Mouse (Mus musculus) lung, embryonic 14.5 days (tissue): ENCODE measurements around the gene Dcaf6. TPM values are rescaled to one million over a fixed set of nuclear protein-coding genes. Genes with fewer than 3 reads are reported as not detected.

Experiments
- ATAC-seq: fragments of 200-750 bp; cut with Nextera tagmentation; 2 replicates; pipeline ENCODE4 v1.8.0; 2017; ENCODE audit warnings: mild to moderate bottlenecking, moderate TSS enrichment, moderate library complexity; ENCODE audit not compliant: insufficient read depth
- DNase-seq: peaks from one replicate; pipeline ENCODE4 v3.0.0-alpha.2; 2015
- H3K27ac ChIP-seq: fragments of 300-500 bp; sonication (generic); 2 replicates; pipeline ENCODE4 v1.5.1; 2014; ENCODE audit warnings: low read depth, mild to moderate bottlenecking, moderate library complexity
- H3K27me3 ChIP-seq: fragments of 300-500 bp; sonication (generic); 2 replicates; pipeline ENCODE4 v1.6.1; 2014; ENCODE audit warnings: low read length, control low read depth; ENCODE audit not compliant: insufficient read depth
- H3K36me3 ChIP-seq: fragments of 300-500 bp; sonication (generic); 2 replicates; pipeline ENCODE4 v1.6.1; 2014; ENCODE audit warnings: control low read depth; ENCODE audit not compliant: insufficient read depth
- H3K4me1 ChIP-seq: fragments of 300-500 bp; sonication (generic); 2 replicates; pipeline ENCODE4 v1.6.1; 2014; ENCODE audit warnings: antibody characterized with exemption, control low read depth; ENCODE audit not compliant: insufficient read depth
- H3K4me2 ChIP-seq: fragments of 300-500 bp; sonication (generic); 2 replicates; pipeline ENCODE4 v1.6.1; 2014; ENCODE audit warnings: mild to moderate bottlenecking
- H3K4me3 ChIP-seq: fragments of 300-500 bp; sonication (generic); 2 replicates; pipeline ENCODE4 v1.5.1; 2014; ENCODE audit warnings: low read depth, low read length
- H3K9ac ChIP-seq: fragments of 300-500 bp; sonication (generic); 2 replicates; pipeline ENCODE4 v1.6.1; 2014
- H3K9me3 ChIP-seq: fragments of 300-500 bp; sonication (generic); 2 replicates; pipeline ENCODE4 v1.6.1; 2016; ENCODE audit warnings: low read depth, low read length, control low read depth
- CTCF ChIP-seq: IDR thresholded peaks from 2 replicates; pipeline ENCODE4 v1.5.1; 2016; ENCODE audit warnings: antibody characterized with exemption, low read depth
- WGBS: fragments of 180-500 bp; shearing (Covaris S2); extraction: QIAGEN DNeasy Blood & Tissue Kit; methylation state at CpG from one replicate; pipeline ENCODE4 v1.1.7; 2014; 5-methylcytosine and 5-hydroxymethylcytosine counted together
- polyA plus RNA-seq: library from polyadenylated mRNA; unstranded; fragments of >200 nt; fragmentation: Nextera tagmentation; extraction: Ambion mirVana; gene quantifications from 2 replicates; pipeline ENCODE4 v1.2.1, GENCODE M21; 2014

Dcaf6 gene
- polyA plus RNA-seq, 1 experiment from 2014 or later = 12.7 TPM

DNA sequence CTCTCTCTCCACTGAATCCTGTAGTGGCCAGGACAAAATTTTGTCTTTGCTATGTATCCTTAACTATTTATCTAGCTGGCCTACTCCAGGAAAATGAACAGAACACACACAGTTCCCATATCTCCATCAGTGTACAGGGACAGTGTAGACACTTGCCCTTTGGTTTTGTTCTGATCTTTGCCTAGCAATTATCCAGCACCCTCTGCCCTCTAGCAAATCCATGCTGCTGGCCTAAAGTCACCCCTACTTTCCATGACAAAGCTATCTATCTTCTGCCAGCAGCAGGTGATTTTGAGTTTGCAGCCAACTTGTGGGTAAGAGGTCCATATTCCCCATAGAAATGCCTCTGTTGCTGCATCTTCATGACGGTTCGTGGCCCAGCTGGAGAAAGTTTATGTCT is 132.9 kb downstream of the Dcaf6 start:
- Histone ChIP-seq H3K9ac (no peak overlapping the region), H3K36me3 (0 out of 2 replicates have a peak, but pooled peaks cover 7% of the 10 kb centered on the region), H3K9me3 (no peaks in the 10 kb centered on the region), H3K27ac (no peak overlapping the region), H3K4me3 (no peak overlapping the region), H3K4me2 (no peak overlapping the region), H3K27me3 (no peaks in the 10 kb centered on the region), H3K4me1 (no peaks in the 10 kb centered on the region)
- DNase-seq (no peak), ATAC-seq (no peak)
- 51% methylated on average over 2 of the region's 2 CpGs for WGBS
- TF ChIP-seq CTCF = no peak

DNA sequence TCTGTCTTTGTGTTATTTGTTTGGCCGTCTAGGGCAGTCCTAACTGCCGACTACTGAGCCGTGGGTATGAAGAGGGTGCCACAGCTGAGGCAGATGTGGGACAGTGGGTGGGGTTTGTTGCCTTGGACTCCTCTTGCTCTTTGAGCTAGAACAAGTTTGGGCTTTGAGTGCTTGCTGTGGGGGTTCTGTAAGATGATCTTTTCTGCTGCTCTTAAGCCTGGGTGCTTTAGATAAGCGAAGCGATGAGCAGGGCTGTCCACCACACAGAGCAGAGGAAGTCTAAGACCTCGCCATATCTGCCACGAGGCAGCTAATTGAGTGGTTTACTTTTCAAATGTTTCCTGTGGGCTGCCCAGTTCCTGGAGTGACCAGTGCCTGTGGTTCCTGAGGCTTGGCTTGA is 137.3 kb downstream of the Dcaf6 start:
- TF ChIP-seq CTCF = no peak
- Histone ChIP-seq H3K9ac (no peak overlapping the region), H3K4me2 (no peak overlapping the region), H3K4me1 (no peaks in the 10 kb centered on the region), H3K4me3 (no peak overlapping the region), H3K9me3 (no peaks in the 10 kb centered on the region), H3K27me3 (no peaks in the 10 kb centered on the region), H3K36me3 (peaks cover 12% of the 10 kb centered on the region), H3K27ac (0 out of 2 replicates have a peak overlapping the region, but pooled peaks have one; percentile 8)
- 60% methylated on average over 7 of the region's 7 CpGs for WGBS
- DNase-seq = no peak
- no peak for ATAC-seq

DNA sequence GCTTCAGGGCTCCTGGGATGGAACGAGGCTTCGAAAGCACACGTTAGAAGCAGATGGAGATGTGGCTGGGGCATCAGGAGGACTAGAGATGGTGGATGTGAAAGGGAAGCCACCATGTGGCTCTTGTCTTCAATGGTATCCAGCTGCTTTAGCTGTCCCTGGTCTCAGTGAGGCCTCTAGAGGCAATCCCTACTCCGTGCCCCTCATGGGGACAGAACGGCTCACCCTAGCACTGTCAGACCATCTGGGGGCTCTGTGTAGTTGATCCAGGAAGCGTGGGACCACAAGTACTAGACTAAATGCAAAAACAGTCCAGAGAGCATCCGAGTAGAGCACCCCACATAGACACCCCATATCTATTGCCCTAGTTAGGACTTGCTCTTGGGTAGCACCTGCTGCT is 138.4 kb downstream of the Dcaf6 start:
- no peak overlapping the region for H3K9ac ChIP-seq
- no peak for DNase-seq
- ATAC-seq = peak; percentile 45; the same call in 1 of the 2 replicates
- H3K9me3 ChIP-seq = no peaks in the 10 kb centered on the region
- peak overlapping the region; percentile 64 for H3K27ac ChIP-seq
- no peak overlapping the region for H3K4me3 ChIP-seq
- peaks cover 17% of the 10 kb centered on the region for H3K36me3 ChIP-seq
- H3K4me1 ChIP-seq = no peaks in the 10 kb centered on the region
- 81% methylated on average over 7 of the region's 7 CpGs for WGBS
- no peak overlapping the region for H3K4me2 ChIP-seq
- TF ChIP-seq CTCF = no peak
- no peaks in the 10 kb centered on the region for H3K27me3 ChIP-seq

DNA sequence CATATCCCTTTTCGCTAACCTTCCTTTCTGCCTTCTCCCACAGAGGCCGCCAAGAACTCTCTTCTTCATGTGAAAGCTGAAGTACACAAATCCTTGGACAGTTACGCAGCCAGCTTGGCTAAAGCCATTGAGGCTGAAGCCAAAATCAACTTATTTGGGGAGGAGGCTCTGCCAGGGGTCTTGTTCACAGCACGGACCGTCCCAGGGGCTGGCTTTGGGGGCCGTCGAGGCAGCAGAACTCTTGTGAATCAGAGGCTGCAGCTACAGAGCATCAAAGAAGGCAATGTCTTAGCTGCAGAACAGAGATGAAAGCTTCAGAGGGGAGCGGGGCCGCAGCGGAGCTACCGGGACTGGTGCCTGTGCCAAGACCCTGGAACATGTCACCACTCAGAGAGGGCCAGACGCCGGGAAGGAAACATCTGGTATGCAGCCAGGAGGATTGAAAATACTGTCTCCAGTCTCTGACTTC is 138.8 kb downstream of the Dcaf6 start:
- Histone ChIP-seq H3K27ac (peak overlapping the region; percentile 64), H3K27me3 (no peaks in the 10 kb centered on the region), H3K4me2 (no peak overlapping the region), H3K9me3 (no peaks in the 10 kb centered on the region), H3K9ac (no peak overlapping the region), H3K4me3 (no peak overlapping the region), H3K4me1 (no peaks in the 10 kb centered on the region), H3K36me3 (peaks cover 17% of the 10 kb centered on the region)
- ATAC-seq (peak; percentile 67), DNase-seq (peak; percentile 58)
- no peak for TF ChIP-seq CTCF
- 66% methylated on average over 13 of the region's 13 CpGs for WGBS

DNA sequence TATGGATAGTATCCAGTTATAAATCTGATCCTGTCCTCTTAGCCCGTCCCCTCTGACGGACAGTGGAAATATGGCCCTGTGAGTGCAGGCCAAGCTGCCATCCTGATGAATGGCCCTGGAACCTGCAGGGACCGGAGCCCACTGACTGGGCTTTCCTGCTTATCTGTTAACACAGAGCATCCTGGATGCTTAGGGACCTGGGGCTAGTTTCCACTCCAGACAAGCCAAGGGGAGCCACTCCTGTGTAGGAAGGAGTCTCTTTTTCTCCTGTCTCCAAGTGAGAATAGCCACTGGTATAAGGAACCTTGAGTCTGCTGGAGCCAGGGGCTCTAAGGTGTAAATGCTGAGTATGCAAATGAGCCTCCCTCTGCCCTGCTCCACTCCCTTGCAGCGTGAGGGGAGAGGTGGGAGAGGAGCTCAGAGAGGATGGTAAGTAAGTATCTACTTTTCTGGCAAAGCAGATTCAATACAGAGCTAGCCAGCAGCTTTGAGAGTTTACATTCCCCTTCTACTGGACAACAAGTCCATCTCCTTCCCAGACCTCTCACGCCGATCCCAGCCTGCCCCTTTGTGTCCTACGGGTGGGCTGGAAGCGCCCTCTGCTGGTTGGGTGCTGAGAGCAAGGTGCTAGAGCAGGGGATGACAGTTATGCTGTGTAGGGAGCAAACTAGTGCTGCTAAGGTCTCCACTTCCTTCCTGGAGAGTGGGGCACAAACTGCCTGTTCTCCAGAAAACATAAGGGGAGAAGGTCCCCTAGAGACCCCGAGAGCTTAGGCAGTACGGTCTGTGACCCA is 139.9 kb downstream of the Dcaf6 start:
- Histone ChIP-seq H3K27me3 (no peaks in the 10 kb centered on the region), H3K9me3 (no peaks in the 10 kb centered on the region), H3K4me1 (no peaks in the 10 kb centered on the region), H3K27ac (peak overlapping the region; percentile 64; the same call in 1 of the 2 replicates), H3K4me2 (no peak overlapping the region), H3K36me3 (peaks cover 17% of the 10 kb centered on the region), H3K4me3 (no peak overlapping the region), H3K9ac (no peak overlapping the region)
- 41% methylated on average over 10 of the region's 10 CpGs for WGBS
- peak; percentile 93 for TF ChIP-seq CTCF
- DNase-seq (peak; percentile 88), ATAC-seq (peak; percentile 62)

DNA sequence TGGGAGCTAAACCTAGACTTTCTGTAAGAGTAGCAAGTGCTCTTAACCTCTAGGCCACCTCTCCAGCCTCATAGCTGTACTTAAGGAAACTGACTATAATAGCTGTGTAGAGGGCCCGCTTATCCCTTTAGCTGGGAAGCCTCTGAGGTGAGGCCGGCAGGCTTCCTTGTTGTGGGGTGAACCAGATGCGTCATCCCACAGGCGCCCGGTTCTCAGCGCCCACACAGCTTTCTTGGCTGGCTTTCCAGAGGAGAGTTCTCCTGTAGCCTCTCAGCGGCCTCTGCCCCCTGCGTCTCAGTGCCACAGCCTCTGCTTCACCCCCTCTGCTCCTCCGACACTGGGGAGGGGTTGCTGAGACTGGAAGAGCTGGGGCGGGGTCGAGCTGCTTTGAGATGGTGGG is 143.9 kb downstream of the Dcaf6 start:
- no peak overlapping the region for H3K9ac ChIP-seq
- 40% methylated on average over 11 of the region's 11 CpGs for WGBS
- H3K36me3 ChIP-seq = peaks cover 20% of the 10 kb centered on the region
- no peak overlapping the region for H3K4me3 ChIP-seq
- TF ChIP-seq CTCF = no peak
- no peaks in the 10 kb centered on the region for H3K27me3 ChIP-seq
- no peak overlapping the region for H3K4me2 ChIP-seq
- no peak for ATAC-seq
- no peak for DNase-seq
- no peaks in the 10 kb centered on the region for H3K9me3 ChIP-seq
- H3K27ac ChIP-seq = no peak overlapping the region
- no peaks in the 10 kb centered on the region for H3K4me1 ChIP-seq

DNA sequence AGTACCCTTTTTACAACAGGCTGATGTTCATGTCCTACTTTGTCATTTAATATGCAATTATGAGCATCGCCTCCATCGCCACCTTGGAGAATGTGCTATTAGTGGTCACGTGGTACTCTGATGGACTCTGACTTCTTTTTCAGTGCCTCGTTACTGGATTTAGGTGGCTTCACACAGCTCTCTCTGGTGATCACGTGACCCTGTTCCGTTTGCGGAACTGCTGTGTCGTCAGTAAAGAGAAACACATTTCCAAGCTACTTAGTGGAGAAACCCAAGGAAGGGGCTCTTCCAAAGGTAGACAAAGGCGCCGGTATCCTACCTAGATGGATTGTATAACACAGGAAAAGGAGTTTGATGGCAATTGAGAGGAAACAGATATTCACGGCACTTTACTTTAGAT is 152.1 kb downstream of the Dcaf6 start:
- WGBS = 86% methylated on average over 11 of the region's 11 CpGs

More for the DNA sequence above, 152.1 kb downstream of the Dcaf6 start:
- no peak for ATAC-seq
- no peak for TF ChIP-seq CTCF
- Histone ChIP-seq H3K4me1 (0 out of 2 replicates have a peak, but pooled peaks cover under 1% of the 10 kb centered on the region), H3K9ac (no peak overlapping the region), H3K9me3 (no peaks in the 10 kb centered on the region), H3K4me3 (no peak overlapping the region), H3K36me3 (peaks cover 39% of the 10 kb centered on the region), H3K27me3 (no peaks in the 10 kb centered on the region), H3K4me2 (no peak overlapping the region), H3K27ac (no peak overlapping the region)
- DNase-seq = no peak
